Mouse (Mus musculus): Measurements from ENCODE around the gene Srgap1.
A peak's percentile ranks its signal among the peaks of the same experiment; 100 is the strongest.

Srgap1 gene

DNA sequence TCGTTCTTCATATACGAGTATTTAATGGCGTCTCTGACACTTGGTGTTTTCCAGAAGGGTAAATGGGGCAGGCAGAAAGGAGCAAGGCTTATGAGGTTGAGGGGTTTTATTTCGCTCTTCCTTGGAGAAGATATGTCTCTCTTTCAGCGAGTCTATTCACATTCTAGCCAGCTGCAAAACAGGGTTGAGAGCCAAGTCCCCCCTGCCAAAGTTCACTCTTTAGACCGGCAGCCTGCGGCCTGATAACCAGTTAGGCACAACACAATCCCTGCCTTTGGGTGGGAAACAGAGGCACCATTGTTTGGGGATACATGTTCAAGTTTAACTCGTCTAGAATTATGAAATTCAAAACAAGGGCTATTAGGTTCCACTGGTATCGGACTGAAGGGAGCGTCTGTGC lies 83.0 kb downstream of the Srgap1 start:
- DNase-seq (ENCODE audit: low read depth, low spot score) = no peak

DNA sequence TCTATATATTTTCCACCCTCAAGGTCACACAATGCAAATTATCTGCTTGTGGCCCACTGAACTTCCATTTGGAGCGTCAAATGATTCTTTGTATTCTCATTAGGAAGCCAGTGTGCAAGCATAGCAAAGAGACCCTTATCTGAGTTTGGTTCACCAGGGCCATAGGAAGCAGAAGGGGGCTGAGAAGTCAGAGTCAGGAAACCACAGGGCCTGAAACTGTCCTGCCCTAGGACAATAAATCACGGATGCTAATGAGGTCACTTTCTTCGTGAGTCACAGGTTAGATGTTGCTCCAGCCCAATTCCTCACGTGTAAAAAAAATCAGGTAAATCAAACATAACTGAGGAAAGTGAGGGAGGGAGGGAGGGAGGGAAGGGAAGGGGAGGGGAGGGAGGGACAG lies 85.1 kb downstream of the Srgap1 start:
- DNase-seq (ENCODE audit: low read depth, low spot score) = peak; percentile 49

DNA sequence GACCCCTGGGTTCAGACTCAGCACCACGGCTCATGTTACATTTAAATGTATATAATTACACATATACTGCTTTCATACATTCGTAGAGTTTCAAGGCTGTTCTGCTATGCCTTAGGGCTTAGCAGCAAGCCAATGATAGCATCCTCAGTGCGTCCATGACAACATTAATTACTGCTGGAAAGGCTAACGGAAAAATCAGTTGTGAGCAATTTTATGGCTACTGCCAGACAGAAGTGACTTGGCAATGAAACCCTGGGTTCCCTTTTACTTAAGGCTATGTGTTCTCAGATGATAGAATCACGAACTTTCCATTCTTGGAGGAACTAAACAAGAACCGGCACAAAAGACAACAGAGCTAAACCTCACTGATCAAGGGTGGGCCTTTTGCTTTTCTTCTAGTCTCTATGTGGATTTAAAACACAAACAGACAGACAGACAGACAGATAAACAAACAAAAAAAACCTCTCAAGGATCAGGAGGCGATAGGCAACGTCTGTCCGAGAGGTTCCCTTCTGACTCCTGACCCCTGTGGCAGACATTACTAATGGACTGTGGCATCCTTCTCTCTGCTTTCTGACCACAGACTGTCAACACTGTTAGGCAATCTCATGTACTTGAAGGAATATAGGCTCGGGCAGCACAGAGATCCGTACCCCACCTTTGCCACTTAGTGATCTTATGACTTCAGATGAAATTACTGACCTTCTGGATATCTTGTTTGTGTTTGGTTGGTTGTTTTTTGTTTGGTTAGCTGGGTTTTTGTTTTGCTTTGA lies 85.8 kb downstream of the Srgap1 start:
- peak; percentile 80 for DNase-seq (ENCODE audit: low read depth, low spot score)

DNA sequence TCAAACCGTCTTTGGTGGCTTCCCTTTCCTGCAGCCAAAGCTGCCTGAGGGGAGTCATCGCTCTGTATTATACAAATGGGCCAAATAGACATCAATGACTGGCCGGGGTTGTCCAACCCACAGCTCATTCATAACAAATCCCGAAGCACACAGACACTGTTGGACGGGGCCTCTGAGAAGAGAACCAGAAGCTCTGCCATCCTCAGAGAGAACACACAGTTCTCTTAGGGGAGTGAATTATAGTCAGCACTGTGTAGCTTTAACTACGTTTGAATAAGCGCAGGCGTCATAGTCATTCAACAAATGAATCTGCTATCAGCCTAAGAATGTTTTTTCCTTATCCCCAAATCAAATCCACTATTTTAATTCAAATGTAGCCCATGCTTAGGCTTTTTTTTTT lies 88.4 kb downstream of the Srgap1 start:
- no peak for DNase-seq (ENCODE audit: low read depth, low spot score)

DNA sequence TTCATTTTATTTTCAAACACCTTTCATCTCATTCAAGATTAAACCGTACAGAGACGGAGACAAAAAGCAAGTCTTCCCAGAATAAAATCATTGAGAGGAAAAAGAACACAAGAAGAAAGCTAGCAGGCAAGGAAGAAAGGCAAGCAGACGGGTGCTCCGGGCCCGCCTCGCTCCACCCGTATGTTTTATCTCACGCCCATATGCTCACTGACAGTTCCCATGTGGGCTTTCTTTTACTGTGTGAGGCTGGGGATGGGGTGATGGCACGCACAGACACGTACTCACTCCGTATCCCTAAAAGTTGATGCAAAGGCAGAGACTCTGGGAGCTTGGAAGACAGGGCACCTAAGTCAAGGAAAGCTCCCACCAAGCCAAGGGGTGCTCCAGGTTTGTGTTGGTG lies 90.6 kb downstream of the Srgap1 start:
- DNase-seq (ENCODE audit: low read depth, low spot score) = no peak

DNA sequence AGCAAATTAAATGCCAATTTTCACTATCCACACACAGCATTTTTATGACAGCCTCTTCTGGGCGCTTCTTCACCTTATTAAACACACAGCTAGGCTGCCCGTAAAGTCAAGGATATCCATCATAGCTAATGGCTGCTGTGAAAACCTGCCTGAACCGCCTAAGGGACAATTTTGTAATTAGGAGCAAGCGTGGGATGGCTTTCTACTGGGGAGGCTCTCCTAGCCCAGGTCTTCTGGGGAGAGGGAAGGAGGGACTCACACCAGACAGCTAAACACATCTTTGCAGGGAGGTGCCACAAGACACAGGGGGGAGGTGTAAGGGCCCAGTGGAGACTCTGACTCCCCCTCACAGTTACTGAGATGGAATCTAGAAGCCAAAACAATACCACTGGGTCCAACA lies 91.4 kb downstream of the Srgap1 start:
- DNase-seq (ENCODE audit: low read depth, low spot score) = no peak

DNA sequence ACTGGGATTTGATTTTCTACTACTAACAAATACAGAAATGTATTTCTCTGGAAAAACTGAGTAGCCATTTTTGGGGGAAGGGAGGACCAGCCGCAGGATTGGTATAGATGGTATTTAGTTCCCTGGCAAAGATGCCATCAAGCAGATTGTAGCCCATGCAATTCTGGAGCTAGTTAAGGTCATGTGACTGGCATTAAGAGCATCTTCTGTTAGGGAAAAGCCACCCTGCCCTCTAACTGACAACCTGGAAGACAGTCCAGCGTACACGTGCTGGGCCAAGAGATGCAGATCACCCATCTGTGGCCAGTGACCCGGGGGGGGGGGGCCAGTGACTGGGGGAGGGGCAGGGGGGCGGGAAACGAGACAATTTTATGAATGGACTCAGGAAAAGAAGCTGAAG lies 92.2 kb downstream of the Srgap1 start:
- no peak for DNase-seq (ENCODE audit: low read depth, low spot score)

DNA sequence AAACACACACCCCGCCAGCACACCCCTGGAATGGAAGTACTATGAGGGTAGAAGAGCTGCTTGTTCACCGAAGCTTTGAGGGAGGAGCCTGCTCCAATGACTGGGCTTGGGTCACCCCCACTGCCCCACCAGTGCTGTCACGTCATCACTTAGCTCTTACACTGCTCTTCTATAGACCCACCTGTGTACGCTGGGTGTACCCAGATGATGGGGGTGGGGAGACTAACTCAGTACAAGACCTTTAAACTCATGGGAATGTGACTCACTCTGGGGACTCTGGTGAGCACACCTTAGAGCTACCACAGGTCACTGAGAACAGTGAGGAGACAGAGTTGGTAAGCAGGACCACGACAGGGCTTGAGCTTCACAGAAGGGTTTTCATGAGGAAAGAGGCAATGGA lies 94.1 kb downstream of the Srgap1 start:
- no peak for DNase-seq (ENCODE audit: low read depth, low spot score)

DNA sequence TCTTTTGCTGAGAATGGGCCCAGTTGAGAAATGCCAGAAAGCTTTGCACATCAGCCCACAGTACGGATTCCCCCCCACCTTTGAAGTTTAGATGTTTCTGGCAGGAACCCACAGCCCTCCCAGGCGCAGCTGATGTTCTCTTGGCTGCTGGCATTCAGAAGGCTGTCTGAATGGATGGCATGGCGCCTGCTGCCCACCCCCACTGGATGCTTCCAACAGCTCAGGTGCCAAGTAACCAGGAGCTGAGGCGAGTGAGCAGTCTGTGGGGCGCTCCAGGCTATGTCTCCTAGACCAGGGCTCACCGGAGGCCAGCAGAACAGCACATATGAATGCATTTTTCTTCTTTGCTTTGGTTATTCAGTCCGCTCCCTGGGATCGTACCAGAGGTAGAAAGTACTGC lies 100.9 kb downstream of the Srgap1 start:
- no peak for DNase-seq (ENCODE audit: low read depth, low spot score)

DNA sequence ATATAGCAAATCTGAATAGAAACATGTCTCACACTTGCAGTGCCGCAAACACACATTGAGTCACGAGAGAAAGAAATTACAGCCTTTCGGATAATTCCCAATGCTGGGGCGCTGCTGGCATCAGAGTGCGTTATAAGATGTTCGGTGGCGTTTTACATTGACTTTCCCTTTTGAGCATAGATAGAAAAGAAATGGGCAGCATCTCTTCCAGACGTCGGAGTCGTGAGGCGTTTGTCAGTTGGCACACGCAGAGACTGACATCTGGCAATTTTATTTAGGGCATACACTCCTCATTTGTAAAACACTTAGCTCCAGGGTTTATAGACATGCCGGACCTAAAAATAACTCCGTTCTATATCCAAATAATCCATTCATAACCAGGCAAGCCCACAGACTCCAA lies 115.2 kb downstream of the Srgap1 start:
- DNase-seq (ENCODE audit: low read depth, low spot score) = no peak

DNA sequence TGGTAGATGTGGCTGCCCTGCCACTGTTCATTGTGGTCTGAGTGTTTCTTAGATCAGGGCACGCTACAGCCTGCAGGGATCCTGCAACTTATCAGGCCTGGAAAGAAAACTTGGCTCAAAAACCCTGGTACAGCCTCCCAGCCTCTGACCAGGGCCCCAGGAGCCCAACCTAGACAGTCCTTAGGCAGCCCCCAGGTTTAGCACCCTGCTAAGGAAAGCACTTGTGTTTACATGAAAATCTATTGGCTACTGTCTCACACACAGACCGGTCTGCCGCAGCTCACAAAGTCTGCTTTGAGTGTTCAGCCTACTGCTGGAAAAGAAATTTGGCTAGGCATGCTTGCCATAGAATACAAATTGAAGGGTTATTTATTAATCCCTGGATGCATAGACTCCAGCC lies 121.0 kb downstream of the Srgap1 start:
- no peak for DNase-seq (ENCODE audit: low read depth, low spot score)

DNA sequence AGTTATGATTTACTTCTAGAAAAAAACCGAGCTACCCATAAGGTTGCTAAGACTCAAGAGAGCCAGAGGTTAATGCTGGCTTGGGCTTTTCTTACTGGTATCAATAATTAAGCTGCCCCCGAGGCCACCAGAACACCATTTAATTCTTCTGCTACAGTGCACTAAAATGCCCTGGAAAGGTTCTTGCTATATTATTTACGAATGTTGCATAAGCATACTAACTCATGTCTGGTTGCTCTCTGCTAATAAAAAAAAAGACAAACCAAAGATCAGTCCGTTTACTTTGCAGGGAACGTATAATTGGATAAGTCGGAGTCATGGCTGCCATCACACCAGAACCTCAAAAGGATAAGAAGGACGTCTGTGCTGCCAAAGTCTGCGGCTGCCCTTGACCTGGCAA lies 128.1 kb downstream of the Srgap1 start:
- no peak for DNase-seq (ENCODE audit: low read depth, low spot score)

DNA sequence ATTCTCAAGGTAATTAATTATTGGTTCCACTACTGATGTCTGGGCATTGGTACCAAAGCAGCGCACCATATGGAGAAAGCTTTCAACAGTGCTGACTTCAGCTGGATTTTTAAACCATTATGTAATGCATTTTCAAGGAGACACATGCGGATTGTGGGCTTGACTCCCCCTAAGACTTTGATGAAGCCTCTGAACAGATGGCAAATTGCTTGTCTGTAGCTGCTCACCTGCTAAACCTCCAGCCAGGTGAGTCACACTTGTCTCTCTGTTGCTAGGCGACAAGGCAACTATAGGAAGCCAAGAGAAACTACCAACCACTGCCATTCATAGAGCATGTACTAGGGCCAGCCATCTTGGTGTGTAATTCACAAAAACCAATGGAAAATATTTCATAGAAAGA lies 128.5 kb downstream of the Srgap1 start:
- DNase-seq (ENCODE audit: low read depth, low spot score) = no peak

DNA sequence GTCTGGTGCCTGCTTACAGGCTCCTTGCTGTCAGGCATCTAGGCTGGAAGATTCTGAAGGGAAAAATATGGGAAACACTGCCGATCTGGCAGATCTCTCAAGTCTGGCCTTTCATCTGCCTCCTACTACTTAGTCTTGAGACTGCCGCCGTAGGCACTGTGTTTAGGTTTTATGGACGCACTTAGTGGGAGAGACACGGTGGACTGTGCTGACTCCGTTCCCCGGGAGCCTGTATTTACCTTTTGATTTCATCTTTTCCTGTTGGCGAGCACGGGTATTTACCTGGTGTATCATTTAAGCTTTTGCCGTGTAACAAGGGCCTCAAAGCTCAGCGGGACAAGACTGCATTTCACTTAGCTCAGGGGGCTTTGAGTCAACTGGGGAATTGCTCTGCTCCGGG lies 131.6 kb downstream of the Srgap1 start:
- no peak for DNase-seq (ENCODE audit: low read depth, low spot score)

DNA sequence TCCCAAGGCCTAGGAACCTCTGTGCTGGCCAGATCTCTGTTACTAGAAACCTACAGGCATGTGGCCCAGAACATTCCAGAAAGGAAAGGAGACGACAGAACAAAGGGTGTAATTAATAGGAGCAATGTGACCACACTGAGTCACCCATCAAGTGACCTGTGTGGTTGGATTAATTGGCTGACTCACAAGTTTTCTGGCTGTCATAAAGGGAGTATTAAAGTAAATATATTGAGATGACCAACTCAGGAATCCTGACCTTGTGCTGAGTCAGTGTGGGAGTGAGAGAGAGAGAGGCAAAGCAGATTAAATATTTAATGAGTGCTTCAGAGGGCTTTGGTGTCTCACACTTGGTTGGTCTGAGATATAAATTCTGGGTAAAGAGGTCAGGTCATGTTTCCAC lies 143.0 kb downstream of the Srgap1 start:
- peak; percentile 94 for DNase-seq (ENCODE audit: low read depth, low spot score)

DNA sequence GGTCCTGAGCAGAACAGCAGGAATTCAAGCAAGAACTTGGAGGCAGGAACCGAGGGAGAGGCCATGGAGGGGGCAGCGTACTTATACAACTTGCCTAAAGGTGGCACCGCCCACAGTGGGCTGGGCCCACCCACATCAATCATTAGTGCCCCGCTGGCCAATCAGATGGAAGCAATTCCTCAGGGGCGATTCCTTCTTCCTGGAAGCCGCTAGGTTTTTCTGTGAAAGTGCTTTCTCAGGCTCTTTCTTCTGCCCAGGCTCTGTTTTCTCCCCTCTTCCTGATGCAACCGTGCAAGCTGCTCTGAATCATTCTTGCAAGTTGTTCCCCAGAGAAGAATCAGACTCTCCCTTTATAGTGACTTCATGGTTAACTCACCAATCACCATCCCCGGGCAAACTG lies 144.5 kb downstream of the Srgap1 start:
- peak; percentile 87 for DNase-seq (ENCODE audit: low read depth, low spot score)

DNA sequence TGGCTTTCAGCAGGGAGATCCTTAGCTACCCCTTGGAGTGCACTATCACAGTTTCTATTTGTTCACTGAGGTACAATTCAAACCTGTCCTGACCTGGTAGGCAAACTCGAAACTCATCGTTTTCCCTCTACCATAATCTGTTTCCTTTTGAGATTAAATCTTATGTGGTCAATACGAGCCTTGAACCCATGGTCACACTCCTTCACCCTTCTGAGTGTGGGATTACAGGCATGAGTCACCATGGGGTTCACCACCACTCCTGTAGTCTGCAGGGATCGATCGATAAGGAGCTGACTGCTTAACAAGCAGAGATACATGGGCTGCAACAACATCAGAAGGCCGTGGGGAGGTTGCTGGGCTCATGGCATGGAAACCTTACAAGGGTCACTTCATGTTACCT lies 146.3 kb downstream of the Srgap1 start:
- DNase-seq (ENCODE audit: low read depth, low spot score) = no peak

DNA sequence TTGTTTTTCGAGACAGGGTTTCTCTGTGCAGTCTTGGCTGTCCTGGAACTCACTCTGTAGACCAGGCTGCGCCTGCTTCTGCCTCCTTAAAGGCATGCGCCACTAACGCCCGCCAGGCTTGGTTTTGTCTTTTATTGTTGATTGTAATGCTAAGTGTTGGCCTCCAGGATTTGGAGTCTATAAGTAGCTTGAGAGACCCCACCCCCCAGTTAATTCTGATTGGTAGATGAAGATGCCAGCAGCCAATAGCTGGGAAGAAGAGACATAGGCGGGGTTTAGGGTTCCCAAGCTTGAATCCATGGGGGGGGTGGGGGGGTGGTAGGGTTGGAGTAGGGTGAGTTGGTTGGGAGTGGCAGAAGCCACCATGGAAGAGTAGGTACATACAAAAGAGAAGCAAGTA lies 147.4 kb downstream of the Srgap1 start:
- DNase-seq (ENCODE audit: low read depth, low spot score) = no peak

DNA sequence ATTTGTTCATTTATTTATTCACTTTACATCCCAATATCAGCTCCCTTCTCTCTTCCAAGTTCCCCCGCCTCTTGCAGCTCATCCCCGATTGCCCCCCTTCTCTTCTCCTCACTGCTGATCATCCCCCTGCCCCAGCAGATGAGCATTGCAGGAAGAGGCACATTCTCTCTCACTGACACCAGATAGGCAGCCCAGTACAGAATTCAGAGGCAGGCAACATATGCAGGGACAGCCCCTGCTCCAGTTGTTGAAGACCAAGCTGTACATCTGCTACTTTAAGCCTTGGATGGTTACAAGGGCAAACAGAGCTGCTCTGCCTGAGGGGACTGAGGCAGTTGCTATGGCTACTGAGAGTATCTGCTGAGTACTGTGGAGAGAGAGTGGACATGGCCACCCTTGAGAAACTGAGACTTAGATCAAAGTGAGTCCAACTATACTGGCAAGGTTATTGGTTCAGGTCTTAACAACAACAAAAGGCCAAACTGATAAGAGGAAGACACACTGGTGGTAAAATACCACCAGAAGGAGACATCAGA lies 149.2 kb downstream of the Srgap1 start:
- DNase-seq (ENCODE audit: low read depth, low spot score) = no peak

DNA sequence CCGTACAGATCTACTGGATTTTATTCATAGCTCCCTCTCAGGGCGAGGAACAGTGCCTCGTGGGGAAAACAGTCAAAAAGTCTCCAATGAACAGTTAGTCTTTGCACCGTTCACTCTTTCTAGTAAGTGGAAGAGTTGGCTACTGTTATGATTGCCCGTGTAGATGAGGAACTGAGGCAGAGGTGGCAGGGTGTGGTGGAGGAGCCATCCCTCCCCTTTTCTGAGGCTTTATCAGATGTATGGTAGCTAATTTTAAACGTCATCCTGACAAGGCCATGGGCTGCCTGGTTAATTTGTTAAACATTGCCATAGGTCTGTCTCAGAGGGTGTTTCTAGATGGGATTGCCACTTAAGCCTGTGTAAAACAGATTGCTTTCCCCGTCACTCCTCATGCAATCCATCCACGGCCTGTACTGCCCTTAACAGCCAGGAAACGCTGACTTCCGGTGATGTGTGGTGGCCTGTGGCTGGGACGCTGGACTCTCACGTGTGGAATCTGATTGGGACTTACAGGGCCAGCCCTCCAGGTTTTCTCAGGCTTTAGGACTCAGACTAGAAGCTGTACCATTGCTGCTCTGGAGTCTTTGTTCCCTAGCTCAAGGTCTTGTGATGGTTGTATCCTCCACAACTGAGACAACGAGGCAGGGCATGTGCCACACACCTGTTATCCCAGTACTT lies 155.6 kb downstream of the Srgap1 start:
- no peak for DNase-seq (ENCODE audit: low read depth, low spot score)

DNA sequence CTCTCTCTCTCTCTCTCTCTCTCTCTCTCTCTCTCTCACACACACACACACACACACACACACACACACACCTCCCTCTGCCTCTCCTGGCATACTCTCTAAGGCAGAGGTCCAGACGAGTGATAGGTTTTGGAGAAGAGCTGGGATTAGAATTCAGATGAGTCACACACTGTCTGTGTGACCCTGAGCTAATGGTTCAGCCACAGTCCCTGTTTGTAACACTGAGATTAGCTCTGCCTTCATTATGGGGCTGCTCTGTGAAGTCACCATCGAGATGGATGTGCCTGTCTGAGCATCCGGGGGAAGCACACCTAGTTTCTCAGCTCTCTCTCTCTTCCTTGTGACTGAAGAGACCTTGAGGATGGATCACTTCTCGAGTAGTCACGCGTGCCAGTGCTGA lies 157.1 kb downstream of the Srgap1 start:
- DNase-seq (ENCODE audit: low read depth, low spot score) = peak; percentile 40

DNA sequence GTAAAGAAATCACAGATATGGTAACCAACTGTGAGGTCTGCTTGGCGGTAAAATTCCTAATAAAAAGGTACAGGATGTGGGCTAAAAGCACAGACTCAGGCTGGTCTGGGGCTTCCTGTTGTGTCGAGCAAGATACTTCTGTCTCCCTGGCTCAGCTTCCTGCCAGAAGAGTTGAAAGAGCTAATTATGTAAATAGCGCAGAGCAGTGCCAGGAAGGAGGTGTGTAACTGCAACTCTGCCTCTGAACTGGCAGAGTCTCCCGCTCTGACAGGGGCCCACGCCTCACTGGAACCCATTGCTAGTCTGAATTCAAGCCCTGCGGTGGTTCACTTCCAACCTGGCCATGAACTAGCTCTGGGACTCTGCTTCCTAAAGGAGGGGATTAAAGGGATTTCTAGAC lies 160.3 kb downstream of the Srgap1 start:
- no peak for DNase-seq (ENCODE audit: low read depth, low spot score)

DNA sequence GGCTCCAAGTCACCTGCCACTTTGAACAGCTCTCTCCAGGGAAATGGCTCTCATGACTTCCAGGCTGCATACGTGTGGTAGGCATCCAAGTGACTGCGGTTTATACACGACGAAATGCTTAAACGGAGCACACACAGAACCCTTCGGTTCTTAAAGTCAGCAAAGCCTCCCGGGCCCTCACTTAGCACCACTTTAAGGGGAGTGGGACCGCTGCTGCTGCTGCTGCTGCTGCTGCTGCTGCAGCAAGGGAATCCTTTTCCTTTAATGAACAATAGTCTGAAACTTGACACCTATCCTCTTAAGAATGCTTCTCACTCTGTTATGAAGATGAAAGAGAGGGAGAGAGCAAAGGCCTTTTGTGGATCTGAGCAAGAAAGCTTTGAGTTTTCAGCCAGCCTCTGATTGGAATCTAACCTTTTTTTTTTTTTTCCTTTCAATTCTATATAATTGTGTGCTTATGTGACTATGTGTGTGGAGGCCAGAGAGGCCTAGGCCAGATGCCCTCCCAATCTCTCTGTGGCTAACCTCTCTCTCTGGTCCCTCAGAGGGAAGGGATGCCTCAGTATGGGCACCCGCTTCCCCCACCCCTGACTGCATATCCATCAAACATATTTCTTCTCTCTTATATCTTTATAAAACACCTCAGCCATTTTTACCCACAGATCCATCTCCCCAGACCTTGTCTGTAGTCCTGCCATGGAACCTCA lies 161.4 kb downstream of the Srgap1 start:
- DNase-seq (ENCODE audit: low read depth, low spot score) = no peak

Data from 3T3-L1 (cell line).